Mouse (Mus musculus) gastrocnemius, postnatal 25 days (tissue): ENCODE measurements around the gene Xpot. TPM values are rescaled to one million over a fixed set of nuclear protein-coding genes. Genes with fewer than 3 reads are reported as not detected.

Experiments
- DNase-seq: peaks from one replicate; pipeline ENCODE4 v3.0.0; 2022
- total RNA-seq, 2 experiments: library from RNA; stranded (reverse); gene quantifications; 1 replicate in 1 of 2; 2 replicates in 1 of 2; pipeline ENCODE4 v1.2.3; 2021

Gene Xpot
- total RNA-seq, 2 experiments from 2014 or later, result 18.8 to 20.8 TPM

GRCm38 (mm10) chr10:121622431-121622830 is 3.7 kb downstream of the Xpot start:
- no peak for DNase-seq

- DNase-seq, result no peak
Observed at GRCm38 (mm10) chr10:121615935-121616334, 10.2 kb downstream of the Xpot start.

- no peak for DNase-seq
Observed at GRCm38 (mm10) chr10:121615146-121615870, 10.8 kb downstream of the Xpot start.

GRCm38 (mm10) chr10:121613570-121613969 is 12.6 kb downstream of the Xpot start:
- DNase-seq, result peak; percentile 14

GRCm38 (mm10) chr10:121612448-121612847 is 13.7 kb downstream of the Xpot start:
- DNase-seq, result no peak

- DNase-seq, result no peak
Observed at GRCm38 (mm10) chr10:121611587-121611986, 14.5 kb downstream of the Xpot start.

GRCm38 (mm10) chr10:121608177-121608576 is 18.0 kb downstream of the Xpot start:
- no peak for DNase-seq

GRCm38 (mm10) chr10:121604632-121605344 is 21.3 kb downstream of the Xpot start:
- no peak for DNase-seq

GRCm38 (mm10) chr10:121603556-121603955 is 22.6 kb downstream of the Xpot start:
- no peak for DNase-seq

GRCm38 (mm10) chr10:121601272-121601671 is 24.9 kb downstream of the Xpot start:
- DNase-seq, result no peak

- DNase-seq, result peak; percentile 18
Observed at GRCm38 (mm10) chr10:121596580-121596979, 29.6 kb downstream of the Xpot start.

- DNase-seq, result peak; percentile 32
Observed at GRCm38 (mm10) chr10:121591106-121591505, 35.0 kb downstream of the Xpot start.

GRCm38 (mm10) chr10:121587371-121587840 is 38.7 kb downstream of the Xpot start:
- no peak for DNase-seq

- peak; percentile 93 for DNase-seq
Observed at GRCm38 (mm10) chr10:121586675-121587370, 39.3 kb downstream of the Xpot start, which contains the start of gene Tbk1. Tbk1 (minus strand) TSS chr10:121586787.

GRCm38 (mm10) chr10:121585791-121586642 is 40.1 kb downstream of the Xpot start:
- no peak for DNase-seq

GRCm38 (mm10) chr10:121585056-121585790 is 40.9 kb downstream of the Xpot start:
- DNase-seq, result no peak

- DNase-seq, result no peak
Observed at GRCm38 (mm10) chr10:121584033-121584432, 42.1 kb downstream of the Xpot start.

GRCm38 (mm10) chr10:121583016-121583415 is 43.1 kb downstream of the Xpot start:
- no peak for DNase-seq

- no peak for DNase-seq
Observed at GRCm38 (mm10) chr10:121582287-121582686, 43.8 kb downstream of the Xpot start.

- DNase-seq, result no peak
Observed at GRCm38 (mm10) chr10:121581405-121581804, 44.7 kb downstream of the Xpot start.

- no peak for DNase-seq
Observed at GRCm38 (mm10) chr10:121580381-121580780, 45.8 kb downstream of the Xpot start.
